Mouse (Mus musculus) ovary, postnatal 10 days (tissue): Measurements from ENCODE around the gene Pdgfa.

Source experiments
- DNase-seq: peaks from one replicate; pipeline ENCODE4 v3.0.0; 2022; ENCODE audit warnings: low spot score

Gene Pdgfa

DNA sequence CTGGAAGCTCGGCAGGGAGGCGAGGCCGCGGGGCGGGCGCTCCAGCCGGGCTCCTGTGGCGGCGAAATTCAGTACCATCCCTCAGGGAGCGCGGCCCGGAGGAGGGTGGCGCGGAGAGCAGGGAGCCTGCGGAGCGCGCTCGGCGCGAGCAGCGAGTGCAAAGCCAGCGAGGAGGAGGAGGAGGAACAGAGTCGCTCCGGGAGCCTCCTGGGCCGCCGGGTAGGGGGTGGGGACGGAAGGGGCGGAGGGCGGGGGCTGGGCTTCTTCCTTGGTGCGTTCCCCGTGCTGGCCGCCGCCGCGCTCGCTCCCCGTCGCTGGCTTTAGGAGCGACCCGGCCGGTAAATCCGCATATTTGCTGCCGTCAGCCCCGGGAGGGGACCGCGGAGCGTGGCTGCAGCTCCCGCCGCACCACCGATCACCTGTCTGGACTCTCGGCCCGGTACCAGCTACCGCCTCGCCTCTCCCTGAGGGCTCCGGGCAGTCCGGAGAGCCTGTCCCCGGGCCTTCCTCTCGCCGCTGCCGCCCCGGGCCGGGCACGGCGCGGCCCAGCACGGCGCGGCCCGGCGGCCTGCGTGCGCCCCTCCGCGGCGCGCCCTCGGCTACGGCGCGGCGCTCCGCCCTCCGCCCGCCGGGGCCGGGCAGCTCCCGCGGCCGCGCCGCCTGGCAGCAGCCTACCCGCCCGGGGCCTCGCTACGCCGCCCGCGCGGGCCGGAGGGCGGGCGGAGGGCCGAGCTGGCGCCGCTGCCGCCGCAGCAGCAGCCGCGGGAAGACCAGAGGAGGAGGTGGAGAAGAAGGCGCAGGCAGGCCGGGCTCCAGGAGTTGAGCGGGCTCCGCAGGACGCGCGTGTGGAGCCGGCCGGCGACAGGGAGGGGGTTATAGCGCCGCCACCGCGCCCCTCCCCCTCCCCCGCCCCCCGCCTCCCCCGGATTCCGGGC, 2.1 kb downstream of the Pdgfa start:
- DNase-seq = peak; percentile 61

DNA sequence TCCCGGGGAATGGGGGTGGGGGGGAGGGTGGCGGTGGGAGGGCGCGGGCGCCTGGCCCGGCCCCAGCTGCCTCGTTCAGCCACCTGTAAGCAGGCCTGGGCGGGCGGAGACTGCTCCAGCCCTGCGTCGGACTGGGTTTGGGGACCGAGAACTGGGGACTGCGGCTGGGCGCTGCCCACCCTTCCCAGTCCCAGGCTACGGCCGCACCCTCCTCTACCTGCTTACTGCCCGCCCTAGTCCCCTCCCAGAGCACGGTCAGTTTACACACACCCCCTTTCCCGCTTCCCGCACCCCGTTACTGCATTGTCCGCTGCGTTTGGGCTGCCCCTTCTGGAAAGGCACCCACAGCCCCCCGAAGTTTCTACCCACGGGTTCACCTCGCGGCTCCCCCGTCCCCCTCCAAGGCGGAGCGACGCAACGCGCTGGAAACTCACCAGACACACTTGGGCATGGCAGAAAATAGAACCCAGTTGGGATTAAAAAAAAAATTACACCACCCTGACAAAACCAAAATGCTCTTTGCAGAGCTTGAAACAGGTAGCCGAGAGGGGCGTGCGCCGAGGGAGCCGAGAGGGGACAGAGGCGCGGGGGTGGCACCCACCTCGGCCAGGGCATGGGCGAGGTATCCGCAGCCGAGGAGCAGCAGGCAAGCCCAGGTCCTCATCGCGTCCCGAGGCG, 2.9 kb downstream of the Pdgfa start:
- no peak for DNase-seq

DNA sequence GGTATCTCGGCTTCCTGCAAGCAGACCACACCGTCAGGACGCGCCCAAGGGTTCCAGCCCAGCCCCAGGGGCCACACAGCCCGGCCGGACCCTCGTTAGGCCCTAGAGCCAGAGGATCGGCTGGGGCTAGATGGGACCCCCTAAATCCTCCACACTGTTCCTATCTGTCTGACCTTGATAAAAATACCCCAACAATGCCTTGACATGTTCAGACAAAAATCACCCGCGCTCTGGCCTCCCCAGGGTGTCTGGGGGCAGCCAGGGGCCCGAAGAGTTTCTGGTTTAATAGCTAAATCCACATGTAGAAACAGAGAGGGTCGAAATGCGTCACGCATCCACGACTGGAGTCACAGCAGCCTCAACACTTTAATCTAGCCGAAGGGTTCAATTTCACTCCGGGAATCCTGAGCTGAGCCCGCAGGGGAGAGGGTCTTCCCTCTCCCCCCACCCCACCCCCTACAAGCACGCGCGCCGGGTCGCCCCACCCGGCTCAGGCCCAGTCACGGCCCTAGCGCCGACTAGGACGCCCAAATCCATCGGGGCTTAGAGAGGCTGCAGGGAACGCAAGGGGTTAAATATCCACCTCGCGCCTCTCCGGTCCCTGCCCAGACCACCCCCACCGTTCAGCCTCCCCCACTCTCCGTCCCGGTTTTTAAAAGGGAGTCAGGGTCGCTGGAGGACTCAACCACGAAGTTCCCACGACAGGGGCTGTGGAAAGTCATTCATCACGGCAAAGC, 3.6 kb downstream of the Pdgfa start:
- no peak for DNase-seq

DNA sequence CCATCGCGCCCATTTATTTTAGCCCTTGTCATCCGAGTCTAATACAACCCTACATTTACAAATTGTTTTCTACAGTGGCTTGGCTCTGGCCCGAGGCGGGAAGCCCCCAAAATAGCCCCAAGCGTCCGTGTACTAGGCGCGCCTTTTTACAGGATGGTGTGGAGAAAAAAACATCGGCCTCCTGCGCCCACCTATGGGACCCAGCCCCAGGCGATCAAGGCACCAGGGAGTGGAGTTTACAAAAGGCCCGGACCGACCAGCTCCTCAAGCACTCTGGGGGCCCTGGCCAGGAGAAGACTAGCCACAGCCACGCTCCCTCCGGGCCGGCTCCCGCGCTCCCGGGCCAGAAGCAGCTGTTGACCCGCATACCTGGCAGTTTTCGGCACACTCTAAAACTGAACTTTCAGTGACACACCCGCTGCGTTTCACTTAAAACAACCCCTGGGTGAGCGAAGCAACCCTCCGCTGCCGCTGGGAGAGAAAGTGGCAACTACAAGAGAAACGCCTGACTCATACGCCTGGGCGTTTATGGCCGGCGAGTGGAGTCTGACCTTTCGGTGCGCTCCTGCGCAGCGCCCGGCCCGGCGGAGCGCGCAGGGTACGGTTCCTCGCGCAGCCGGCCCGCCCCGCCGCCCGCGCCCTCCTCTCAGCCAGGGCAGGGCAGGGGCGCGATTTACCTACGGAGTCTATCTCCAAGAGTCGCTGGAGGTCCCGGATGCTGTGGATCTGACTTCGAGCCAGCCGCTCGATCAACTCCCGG, 4.4 kb downstream of the Pdgfa start:
- no peak for DNase-seq

DNA sequence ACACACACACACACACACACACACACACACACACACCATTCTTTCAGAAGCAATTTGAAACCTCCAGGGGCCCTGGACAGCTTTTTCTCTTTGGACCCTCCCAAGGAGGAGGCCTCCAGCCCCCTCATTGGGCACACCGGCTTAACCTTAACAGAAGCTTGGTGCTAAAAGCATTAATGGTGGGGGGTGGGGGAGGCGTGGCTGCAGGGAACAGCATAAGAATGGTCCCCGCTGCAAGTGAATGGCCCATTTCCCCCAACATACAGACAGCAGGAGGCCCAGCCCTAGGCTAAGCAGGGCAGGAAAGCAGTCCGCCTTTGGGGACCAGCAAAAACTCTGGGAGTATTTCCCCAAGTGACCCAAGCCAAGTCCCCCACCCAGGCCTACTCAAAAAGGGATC, 5.4 kb downstream of the Pdgfa start:
- no peak for DNase-seq

DNA sequence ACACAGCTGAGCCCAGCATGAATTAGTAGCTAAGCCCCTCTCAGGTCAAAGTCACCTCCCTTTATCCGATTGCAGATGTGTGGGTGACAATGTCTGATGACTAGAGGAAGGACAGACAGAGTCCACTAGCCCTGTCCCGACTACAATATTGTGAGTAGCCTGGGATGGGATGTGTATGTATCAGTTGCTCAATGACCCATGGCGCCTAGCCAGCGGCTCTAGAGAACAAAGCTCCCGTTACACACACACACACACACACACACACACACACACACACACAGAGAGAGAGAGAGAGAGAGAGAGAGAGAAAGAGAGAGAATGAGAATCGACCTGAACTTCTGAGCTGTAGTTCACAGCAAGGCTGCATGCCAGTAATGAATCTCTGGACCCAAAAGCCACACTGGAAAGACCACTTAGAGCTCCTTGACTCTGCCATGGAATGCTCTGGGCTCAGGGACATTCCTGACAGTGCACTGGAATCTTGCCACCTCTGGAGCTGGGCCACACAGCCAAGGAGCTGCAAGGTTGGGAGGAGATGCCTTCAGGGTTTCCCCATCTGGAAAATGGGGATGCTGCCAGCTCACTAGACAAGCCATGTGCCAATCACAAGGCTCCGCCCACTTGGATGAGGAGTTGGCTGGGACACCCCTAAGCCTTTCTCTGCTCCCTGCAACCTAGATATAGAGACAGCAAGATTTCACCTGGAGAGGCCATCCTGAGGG, 6.3 kb downstream of the Pdgfa start:
- no peak for DNase-seq

DNA sequence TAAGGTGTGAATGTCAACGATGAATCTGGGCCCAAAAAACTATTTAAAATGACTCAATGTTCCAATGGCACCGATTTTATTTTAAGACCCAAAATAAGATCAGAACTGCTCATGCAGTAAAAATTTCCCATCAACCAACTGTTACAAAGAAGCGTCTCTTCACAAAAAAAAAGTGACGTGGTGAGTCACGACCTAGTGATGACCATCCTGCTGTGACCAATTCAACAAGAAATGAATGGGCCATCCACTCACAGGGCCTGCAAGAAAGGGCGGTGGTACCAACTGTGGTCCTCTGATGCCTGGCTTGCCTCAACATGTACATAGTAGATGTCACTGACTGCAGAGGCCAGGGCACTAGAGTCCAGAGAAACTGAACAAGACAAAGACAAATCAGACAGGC, 7.6 kb downstream of the Pdgfa start:
- no peak for DNase-seq

DNA sequence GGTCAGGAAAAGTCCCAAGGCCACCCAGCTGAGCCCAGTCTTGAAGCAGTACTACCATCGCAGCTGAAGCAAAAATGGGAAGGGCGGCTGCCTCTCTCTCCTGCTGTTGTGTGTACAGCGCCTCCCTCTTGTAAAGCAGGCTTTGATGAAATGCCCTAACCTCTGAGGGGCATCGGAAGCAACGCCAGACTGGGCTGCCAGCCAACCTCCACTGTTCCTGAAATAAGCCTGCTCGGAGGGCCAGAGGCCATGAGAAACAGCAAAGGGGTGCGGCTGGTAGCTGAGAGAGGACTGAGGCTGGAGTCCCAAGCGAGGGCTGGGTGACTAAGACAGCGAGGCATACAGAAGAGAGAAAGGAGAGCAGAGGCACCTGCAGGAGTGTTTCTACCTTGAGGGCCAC, 8.4 kb downstream of the Pdgfa start:
- no peak for DNase-seq

DNA sequence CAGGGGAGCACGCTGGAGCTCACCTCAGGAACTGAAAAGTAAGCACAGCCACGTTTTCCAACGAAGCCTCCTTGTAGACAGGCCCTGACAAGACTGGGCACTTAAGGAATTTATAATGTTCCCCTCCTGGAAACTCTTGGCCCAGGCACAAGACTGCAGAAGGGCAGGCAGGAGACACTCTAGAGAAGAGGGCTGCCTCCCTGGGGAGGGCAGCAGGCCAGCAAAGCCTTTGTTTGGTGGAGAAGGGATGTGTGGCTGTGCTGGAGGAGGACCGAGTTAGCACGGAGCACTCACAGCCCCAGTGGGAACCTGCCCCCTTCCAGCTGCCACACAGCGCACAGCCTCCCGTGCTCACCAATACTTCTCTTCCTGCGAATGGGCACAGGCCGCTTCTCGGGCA, 9.2 kb downstream of the Pdgfa start:
- no peak for DNase-seq

DNA sequence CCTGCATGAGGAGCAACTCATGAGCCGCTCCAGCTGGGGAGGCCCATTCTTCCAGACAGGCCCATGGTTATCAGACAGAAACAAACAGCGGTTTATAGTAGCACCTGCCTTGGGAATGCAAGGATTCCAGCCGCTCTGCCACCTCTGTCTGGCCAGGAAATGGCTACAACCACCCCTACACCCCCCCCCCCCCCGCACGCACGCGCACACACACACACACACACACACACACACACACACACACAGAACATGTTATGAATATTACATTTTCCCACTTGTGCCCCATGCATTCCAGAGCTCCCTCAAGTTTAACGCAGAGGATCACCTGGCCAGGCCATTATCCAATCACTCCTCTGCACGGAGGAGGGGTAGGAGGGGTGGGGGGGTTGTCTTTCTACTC, 15.2 kb downstream of the Pdgfa start:
- DNase-seq = no peak

DNA sequence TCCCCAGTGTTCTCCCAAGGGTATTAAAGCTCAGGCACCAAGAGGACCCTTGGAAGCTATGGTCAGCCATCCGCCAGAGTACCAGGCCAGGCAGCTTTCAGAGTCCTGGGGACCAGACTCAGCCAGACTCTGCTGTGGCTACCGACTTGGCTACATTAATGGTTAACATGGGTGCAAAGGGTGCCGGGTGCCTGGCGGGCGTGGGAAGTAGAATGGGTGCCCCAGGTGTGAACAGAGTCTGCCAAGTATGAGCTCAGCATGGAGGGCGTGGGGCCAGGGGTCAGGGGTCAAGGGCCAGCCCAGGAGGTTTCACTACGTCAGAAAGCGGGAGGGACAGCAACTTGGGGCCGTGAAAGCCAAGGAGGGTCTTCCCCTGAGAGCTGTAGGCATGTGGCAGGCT, 16.6 kb downstream of the Pdgfa start:
- DNase-seq = no peak

DNA sequence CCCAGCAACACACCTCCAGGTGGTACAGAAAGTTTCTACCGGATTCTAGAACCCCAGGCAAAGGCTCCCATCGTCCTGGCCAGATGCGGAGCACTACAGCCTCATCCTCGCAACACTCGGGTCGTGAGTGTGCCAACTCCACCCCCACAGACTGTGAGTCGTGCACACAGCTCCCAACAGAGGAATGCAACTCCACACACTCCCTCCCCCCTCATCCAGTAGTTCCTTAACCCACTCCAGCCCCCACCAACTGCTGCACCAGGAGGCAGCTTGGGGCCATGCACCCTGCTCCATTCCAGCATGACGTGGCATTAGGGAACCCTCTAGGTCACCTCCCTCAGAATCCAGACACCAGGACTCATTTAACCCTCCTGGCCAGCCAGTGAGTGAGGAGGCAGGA, 17.3 kb downstream of the Pdgfa start:
- no peak for DNase-seq

DNA sequence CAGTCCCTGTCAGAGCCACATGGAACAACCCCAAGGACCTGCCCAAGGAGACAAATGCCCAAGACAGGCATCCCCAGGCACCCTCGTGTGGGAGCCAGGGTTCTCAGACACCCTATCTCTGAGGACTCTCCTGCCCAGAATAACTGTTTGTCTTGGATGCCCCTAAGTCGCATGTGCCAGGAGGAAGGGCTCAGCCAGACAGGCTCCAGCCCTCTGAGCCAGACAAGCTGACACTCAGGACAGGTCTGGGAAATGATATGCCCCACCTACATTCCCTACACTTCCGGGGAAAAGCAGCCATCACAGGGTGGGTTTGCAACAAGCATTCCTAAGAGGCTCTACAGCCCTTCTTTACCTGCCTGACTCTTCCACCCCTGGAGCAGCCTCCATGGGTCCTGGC, 19.4 kb downstream of the Pdgfa start:
- DNase-seq = no peak

DNA sequence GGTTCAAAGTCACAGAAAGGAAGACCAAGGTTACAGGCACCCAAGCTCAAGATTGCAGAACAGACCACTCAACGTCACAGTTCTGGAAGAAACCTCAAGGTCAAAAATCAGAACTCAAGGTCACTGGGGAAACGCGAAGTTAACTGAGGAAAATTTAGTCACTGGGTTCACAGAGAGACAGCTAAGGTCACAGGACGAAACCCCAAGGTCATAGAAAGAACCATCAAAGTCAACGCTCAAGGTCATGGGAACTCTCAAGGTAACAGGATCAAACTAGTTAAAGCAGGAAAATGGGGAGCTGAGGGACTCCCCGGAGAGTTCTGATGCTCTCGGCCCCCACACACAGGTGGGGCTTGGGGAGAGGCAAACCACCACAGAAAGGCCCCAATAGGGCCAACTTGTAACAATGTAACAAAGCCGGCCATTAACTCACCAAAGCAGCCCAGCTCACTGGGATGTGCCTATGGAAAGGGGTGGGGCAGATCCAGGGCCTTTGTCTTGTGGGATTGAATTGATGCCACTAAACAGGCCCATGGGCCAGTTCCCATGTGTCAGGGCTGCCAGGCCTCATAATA, 22.2 kb downstream of the Pdgfa start:
- no peak for DNase-seq

DNA sequence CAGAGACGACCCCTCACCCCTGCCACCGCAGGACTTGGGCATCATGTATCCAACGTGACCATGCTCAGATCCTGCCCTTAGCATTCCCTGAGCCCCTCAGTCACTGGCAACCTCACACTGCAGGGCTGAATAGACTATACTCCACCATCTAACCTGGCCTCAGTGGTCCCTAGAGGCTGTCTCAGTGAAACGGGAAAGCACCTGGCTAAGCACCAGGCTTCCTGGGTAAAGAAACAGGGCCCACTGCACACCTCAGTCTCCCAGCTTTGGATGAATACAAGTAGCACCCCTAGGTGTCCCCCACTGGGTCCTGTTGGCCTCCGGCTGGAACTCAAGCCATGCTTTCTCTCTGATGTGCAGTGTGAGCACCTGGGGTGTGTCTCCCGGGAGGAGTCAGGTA, 23.7 kb downstream of the Pdgfa start:
- DNase-seq = no peak

DNA sequence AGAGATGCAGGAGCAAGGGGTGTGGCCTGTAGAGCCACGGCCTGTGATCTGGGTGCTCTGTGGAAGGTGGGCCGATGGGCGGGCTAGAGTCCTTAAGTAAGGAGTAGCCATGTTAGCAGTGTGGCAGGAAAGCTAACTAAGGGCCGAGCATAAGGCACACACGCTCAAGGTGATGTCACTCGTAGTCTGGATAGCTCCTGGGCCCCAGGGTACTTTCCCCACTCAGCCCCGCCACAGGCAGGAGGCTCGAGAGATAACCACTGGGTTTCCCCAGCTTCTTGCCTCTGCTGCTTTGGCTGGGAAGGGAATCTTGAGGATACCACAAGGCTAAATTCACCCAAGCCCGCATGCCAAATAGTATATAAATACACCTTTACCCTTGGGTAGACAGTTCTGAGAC, 25.8 kb downstream of the Pdgfa start:
- no peak for DNase-seq

DNA sequence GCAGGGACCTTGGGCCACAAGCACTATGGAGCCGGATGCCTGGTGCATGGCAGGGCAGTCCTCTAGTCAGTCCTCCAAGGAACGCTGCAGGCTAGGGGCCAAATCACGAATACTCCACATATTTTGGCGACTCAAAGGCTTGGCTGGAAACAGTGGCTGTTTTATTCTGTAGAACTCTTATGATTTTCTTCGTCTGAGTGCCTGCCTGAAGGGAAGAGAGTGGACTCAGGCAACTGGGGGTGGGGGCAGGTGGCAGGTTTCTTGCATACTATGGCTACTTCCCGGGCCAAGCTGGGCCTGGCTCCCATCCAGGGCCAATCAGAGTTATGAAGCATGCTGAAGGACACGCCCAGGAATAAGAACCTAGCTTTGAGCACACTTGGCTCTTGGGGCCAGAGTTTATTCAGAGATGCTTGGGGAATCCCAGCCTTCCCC, 27.1 kb downstream of the Pdgfa start:
- no peak for DNase-seq

DNA sequence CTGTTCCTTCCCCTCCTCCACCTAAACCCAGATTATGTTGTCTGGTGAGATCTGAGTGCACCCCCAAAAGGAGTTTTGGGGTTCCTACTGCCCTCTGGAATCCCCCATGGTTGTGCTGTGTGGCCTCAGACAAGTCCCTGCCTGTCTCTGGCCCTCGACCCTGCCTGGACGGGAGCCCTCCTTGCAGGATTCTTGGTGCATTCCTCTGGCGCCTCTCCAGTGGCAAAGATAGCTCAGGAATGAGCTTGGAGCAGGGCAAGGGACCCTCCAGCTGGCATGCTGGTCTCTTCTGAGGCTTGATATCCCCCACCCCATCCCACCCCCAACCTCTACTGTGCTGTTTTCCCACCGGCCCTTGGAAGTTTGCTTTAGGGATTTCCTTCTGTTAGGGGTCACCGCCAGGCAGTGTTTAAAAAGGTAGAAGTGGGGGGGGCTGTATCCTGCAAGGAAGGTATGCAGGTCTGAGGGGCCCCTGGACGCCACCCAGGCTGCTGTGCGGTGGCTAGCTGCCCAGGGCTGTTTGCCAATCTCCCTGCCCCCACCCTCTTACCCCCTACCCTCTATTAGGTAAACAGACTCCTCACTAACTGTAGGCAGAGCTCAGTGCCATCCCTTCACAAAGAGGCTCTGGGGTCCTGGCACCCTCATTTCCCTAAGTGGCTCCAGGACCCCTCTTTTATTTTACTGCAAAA, 31.0 kb downstream of the Pdgfa start:
- no peak for DNase-seq

DNA sequence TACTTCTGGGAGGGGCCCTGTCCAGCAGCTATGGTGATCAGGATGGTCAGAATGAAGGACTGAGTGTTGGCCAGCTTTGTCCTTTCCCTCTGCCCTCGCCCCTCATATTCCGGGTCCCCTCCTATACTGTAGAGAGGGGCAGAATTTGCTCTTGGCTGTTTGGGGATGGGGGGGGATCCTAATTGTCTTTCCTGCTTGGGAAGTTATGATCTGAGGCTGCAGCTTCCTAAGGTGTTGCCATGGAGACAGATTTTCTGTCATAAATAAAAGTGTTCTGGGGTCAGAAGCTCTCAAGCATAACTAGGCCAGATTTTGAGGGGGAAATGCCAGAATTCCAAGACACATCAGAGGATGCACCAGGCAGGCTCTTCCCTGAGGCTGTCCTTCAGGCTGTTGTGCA, 31.6 kb downstream of the Pdgfa start:
- no peak for DNase-seq

DNA sequence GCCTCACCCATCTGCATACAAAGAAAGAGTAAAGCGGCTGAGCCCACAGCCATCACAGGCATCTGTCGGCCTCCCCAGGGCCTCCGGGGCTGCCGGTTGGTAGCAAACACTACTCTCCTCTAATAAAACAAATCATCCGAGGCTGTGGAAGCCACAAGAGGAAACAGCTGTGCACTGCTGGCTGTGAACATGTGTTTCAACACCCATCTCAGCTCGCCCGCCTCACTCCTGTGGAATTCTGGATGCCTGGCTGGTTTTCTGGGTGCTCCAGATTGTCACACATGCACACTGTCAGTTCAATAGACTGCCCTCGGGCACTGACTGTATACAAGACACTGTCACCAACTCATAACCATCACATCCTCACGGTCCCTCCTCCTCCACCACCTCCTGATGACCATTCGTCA, 40.7 kb downstream of the Pdgfa start:
- no peak for DNase-seq
